Mouse (Mus musculus): ENCODE measurements around the gene Gm20388.
A peak's percentile ranks its signal among the peaks of the same experiment; 100 is the strongest.

Gene Gm20388

GRCm38 (mm10) chr8:120084783-120085182 is 174.1 kb downstream of the Gm20388 start:
- DNase-seq (ENCODE audit: low spot score) = no peak

- no peak for DNase-seq (ENCODE audit: low spot score)
These were observed 178.9 kb downstream of the Gm20388 start for GRCm38 (mm10) chr8:120089511-120089910.

GRCm38 (mm10) chr8:120091032-120091431 is 180.4 kb downstream of the Gm20388 start:
- DNase-seq (ENCODE audit: low spot score) = no peak

- no peak for DNase-seq (ENCODE audit: low spot score)
These were observed 182.5 kb downstream of the Gm20388 start for GRCm38 (mm10) chr8:120093103-120093502.

- no peak for DNase-seq (ENCODE audit: low spot score)
These were observed 184.2 kb downstream of the Gm20388 start for GRCm38 (mm10) chr8:120094801-120095200.

- no peak for DNase-seq (ENCODE audit: low spot score)
These were observed 185.8 kb downstream of the Gm20388 start for GRCm38 (mm10) chr8:120096486-120096885.

- no peak for DNase-seq (ENCODE audit: low spot score)
These were observed 189.9 kb downstream of the Gm20388 start for GRCm38 (mm10) chr8:120100388-120101067.

- peak; percentile 77 for DNase-seq (ENCODE audit: low spot score)
These were observed 190.7 kb downstream of the Gm20388 start, which contains the start of gene Zdhhc7 for GRCm38 (mm10) chr8:120101068-120101972. Gene Zdhhc7 (minus strand): TSS chr8:120101482.

- no peak for DNase-seq (ENCODE audit: low spot score)
These were observed 193.3 kb downstream of the Gm20388 start for GRCm38 (mm10) chr8:120103916-120104315.

- DNase-seq (ENCODE audit: low spot score) = no peak
These were observed 194.2 kb downstream of the Gm20388 start for GRCm38 (mm10) chr8:120104721-120105272.

GRCm38 (mm10) chr8:120109149-120109548 is 198.5 kb downstream of the Gm20388 start:
- no peak for DNase-seq (ENCODE audit: low spot score)

GRCm38 (mm10) chr8:120110966-120111365 is 200.3 kb downstream of the Gm20388 start:
- DNase-seq (ENCODE audit: low spot score) = no peak

- no peak for DNase-seq (ENCODE audit: low spot score)
These were observed 200.7 kb downstream of the Gm20388 start for GRCm38 (mm10) chr8:120111382-120111781.

- no peak for DNase-seq (ENCODE audit: low spot score)
These were observed 201.9 kb downstream of the Gm20388 start for GRCm38 (mm10) chr8:120112535-120112934.

- DNase-seq (ENCODE audit: low spot score) = no peak
These were observed 202.7 kb downstream of the Gm20388 start for GRCm38 (mm10) chr8:120113306-120113705.

- DNase-seq (ENCODE audit: low spot score) = peak; percentile 100
These were observed 203.2 kb downstream of the Gm20388 start, which contains the start of gene 6430548M08Rik for GRCm38 (mm10) chr8:120113758-120114255. Gene 6430548M08Rik (plus strand): TSS chr8:120114152.

GRCm38 (mm10) chr8:120114315-120114841 is 203.7 kb downstream of the Gm20388 start:
- DNase-seq (ENCODE audit: low spot score) = no peak

- no peak for DNase-seq (ENCODE audit: low spot score)
These were observed 206.0 kb downstream of the Gm20388 start for GRCm38 (mm10) chr8:120116600-120116999.

- no peak for DNase-seq (ENCODE audit: low spot score)
These were observed 207.5 kb downstream of the Gm20388 start for GRCm38 (mm10) chr8:120118162-120118561.

- DNase-seq (ENCODE audit: low spot score) = no peak
These were observed 208.2 kb downstream of the Gm20388 start for GRCm38 (mm10) chr8:120118847-120119246.

GRCm38 (mm10) chr8:120119429-120119828 is 208.8 kb downstream of the Gm20388 start:
- DNase-seq (ENCODE audit: low spot score) = no peak

GRCm38 (mm10) chr8:120119931-120120330 is 209.3 kb downstream of the Gm20388 start:
- DNase-seq (ENCODE audit: low spot score) = no peak

Measured in retina, embryonic 14.5 days (tissue).